Comparison of ENCODE assay signal across 14 mouse cellular contexts in the genomic region with DNA sequence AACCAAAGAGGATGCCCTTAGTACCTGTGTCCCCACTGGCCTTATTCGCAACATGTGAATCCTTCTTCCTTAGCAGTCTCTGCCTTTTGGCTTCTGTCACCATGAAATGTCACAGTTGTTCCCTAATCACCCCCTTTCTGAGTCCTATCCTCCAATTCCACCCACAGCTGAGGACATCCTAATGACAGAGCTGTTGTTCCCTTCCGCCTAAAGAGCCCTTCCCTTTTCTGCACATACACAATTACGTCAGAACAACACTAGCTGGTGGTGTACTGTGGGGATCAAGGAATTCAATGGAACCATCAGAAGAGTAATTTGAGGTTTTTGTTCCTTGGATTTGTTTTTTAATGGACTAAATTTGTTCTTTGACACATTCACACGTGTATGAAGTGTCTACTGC.
"Had no signal": no experiment of that assay in that cellular context is flagged by ENCODE, and none has a peak within 500 bp of the region (broad histone marks: within the 10 kb centered on the region; RNA-seq: fewer than 3 reads in every experiment).

No protein-coding gene starts in this region.

- H3K4me3 ChIP-seq: limb, embryonic 15.5 days; liver, embryonic 15.5 days; lung, embryonic 15.5 days; midbrain, embryonic 10.5 days; neural tube, embryonic 12.5 days had no signal

- H3K27me3 ChIP-seq: limb, embryonic 15.5 days; liver, embryonic 15.5 days; lung, embryonic 15.5 days; neural tube, embryonic 12.5 days had no signal

- ATAC-seq: intestine, embryonic 16.5 days had no signal

- H3K27ac ChIP-seq: limb, embryonic 15.5 days; liver, embryonic 15.5 days; lung, embryonic 15.5 days; midbrain, embryonic 10.5 days; neural tube, embryonic 12.5 days had no signal

- DNase-seq: kidney, adult 8-10 months; kidney, postnatal 36 days; layer of hippocampus, adult 9-11 months; layer of hippocampus, postnatal 36 days; midbrain, embryonic 14.5 days; right cerebral cortex, adult 18-20 months; right cerebral cortex, postnatal 25 days; thymus, postnatal 36 days had no signal

- H3K9ac ChIP-seq: limb, embryonic 15.5 days; liver, embryonic 15.5 days; lung, embryonic 15.5 days; neural tube, embryonic 12.5 days had no signal

- H3K4me2 ChIP-seq: limb, embryonic 15.5 days; liver, embryonic 15.5 days; lung, embryonic 15.5 days; neural tube, embryonic 12.5 days had no signal

- H3K36me3 ChIP-seq: liver, embryonic 15.5 days had no signal

- H3K9me3 ChIP-seq: limb, embryonic 15.5 days; liver, embryonic 15.5 days; lung, embryonic 15.5 days; neural tube, embryonic 12.5 days had no signal
